Comparison of ENCODE assay signal across 8 mouse cellular contexts in genomic region chr5:65491767-65492715, GRCm38 (mm10). TPM values are rescaled to one million over a fixed set of nuclear protein-coding genes. Genes with fewer than 3 reads are reported as not detected.
DNase-seq lines count a peak whose midpoint lies in the region; ATAC-seq and TF ChIP-seq lines count a peak whose summit lies in the region.

No protein-coding gene starts in this region.

- H3K27me3 ChIP-seq in erythroblast, embryonic 14.5 days (ENCODE audit: control insufficient read depth) = peaks cover 27% of the 10 kb centered on the region
- H3K27me3 ChIP-seq in heart, embryonic 14.5 days (ENCODE audit: control insufficient read depth, insufficient read depth, low read length) = no peaks in the 10 kb centered on the region
- H3K27me3 ChIP-seq in liver, embryonic 14.5 days (ENCODE audit: control insufficient read depth, insufficient read depth, low read length) = no peaks in the 10 kb centered on the region
- H3K27me3 ChIP-seq in stomach, embryonic 15.5 days (replicated peaks) = no peaks in the 10 kb centered on the region

- peak overlapping the region; percentile 78 to 99 for H3K27ac ChIP-seq in heart, embryonic 14.5 days (replicated peaks in 1 of 2; ENCODE audit: control insufficient read depth in 1 of 2, insufficient read depth in 1 of 2, low read depth in 2 of 2, low read length in 2 of 2)
- peak overlapping the region; percentile 51 for H3K27ac ChIP-seq in liver, embryonic 14.5 days
- H3K27ac ChIP-seq in stomach, embryonic 15.5 days = peak overlapping the region; percentile 97

- peaks cover 22% of the 10 kb centered on the region for H3K4me1 ChIP-seq in erythroblast, embryonic 14.5 days (ENCODE audit: control insufficient read depth)
- peaks cover 6 to 44% of the 10 kb centered on the region in 2 experiments for H3K4me1 ChIP-seq in heart, embryonic 14.5 days (ENCODE audit: control insufficient read depth in 2 of 2, insufficient read depth in 2 of 2, low read length in 2 of 2)
- peaks cover 3 to 13% of the 10 kb centered on the region in 2 experiments; a peak in 2 of 4 replicates for H3K4me1 ChIP-seq in liver, embryonic 14.5 days (replicated peaks; ENCODE audit: control insufficient read depth in 2 of 2, insufficient read depth in 2 of 2, low read length in 1 of 2)
- 0 out of 2 replicates have a peak, but pooled peaks cover 11% of the 10 kb centered on the region for H3K4me1 ChIP-seq in stomach, embryonic 15.5 days

- TF ChIP-seq CTCF in liver, embryonic 14.5 days (IDR thresholded peaks at IDR 0.05; ENCODE audit: low read depth) = peak; percentile 58

- H3K4me2 ChIP-seq in heart, embryonic 14.5 days (ENCODE audit: low read length) = peak overlapping the region; percentile 78
- H3K4me2 ChIP-seq in liver, embryonic 14.5 days (ENCODE audit: low read depth) = peak overlapping the region; percentile 82
- H3K4me2 ChIP-seq in stomach, embryonic 15.5 days = peak overlapping the region; percentile 74

- under 1% methylated on average over 55 of the region's 57 CpGs for WGBS in heart, embryonic 14.5 days
- 2% methylated on average over 57 of the region's 57 CpGs for WGBS in liver, embryonic 14.5 days (ENCODE audit: insufficient replicate concordance)
- WGBS in stomach, embryonic 15.5 days = under 1% methylated on average over 54 of the region's 57 CpGs

- H3K9ac ChIP-seq in heart, embryonic 14.5 days (ENCODE audit: low read length) = peak overlapping the region; percentile 99
- H3K9ac ChIP-seq in liver, embryonic 14.5 days (replicated peaks) = peak overlapping the region; percentile 75
- H3K9ac ChIP-seq in stomach, embryonic 15.5 days = peak overlapping the region; percentile 94

- H3K36me3 ChIP-seq in erythroblast, embryonic 14.5 days (ENCODE audit: control insufficient read depth) = no peaks in the 10 kb centered on the region
- H3K36me3 ChIP-seq in heart, embryonic 14.5 days (ENCODE audit: control insufficient read depth, insufficient read depth, low read length) = peaks cover 9% of the 10 kb centered on the region; the same call in 1 of the 2 replicates
- H3K36me3 ChIP-seq in liver, embryonic 14.5 days (replicated peaks; ENCODE audit: control insufficient read depth, insufficient read depth, low read depth) = no peaks in the 10 kb centered on the region
- no peaks in the 10 kb centered on the region for H3K36me3 ChIP-seq in stomach, embryonic 15.5 days

- peak; percentile 76 for ATAC-seq in heart, embryonic 14.5 days (ENCODE audit: insufficient number of reproducible peaks, insufficient read depth, low FRiP score, low read depth)
- ATAC-seq in liver, embryonic 14.5 days (ENCODE audit: insufficient read depth) = peak; percentile 84
- ATAC-seq in stomach, embryonic 15.5 days (ENCODE audit: insufficient read depth, low FRiP score, low read depth) = peak; percentile 83

- H3K4me3 ChIP-seq in erythroblast, embryonic 14.5 days (replicated peaks) = peak overlapping the region; percentile 85
- H3K4me3 ChIP-seq in heart, embryonic 14.5 days (ENCODE audit: control insufficient read depth in 1 of 2, insufficient read depth in 1 of 2, low read depth in 1 of 2, low read length in 2 of 2) = peak overlapping the region; percentile 78 to 98
- H3K4me3 ChIP-seq in liver, embryonic 14.5 days (ENCODE audit: insufficient read depth in 1 of 2, low read depth in 2 of 2, low read length in 2 of 2) = peak overlapping the region; percentile 80 to 90
- peak overlapping the region; percentile 96 for H3K4me3 ChIP-seq in stomach, embryonic 15.5 days (replicated peaks)

- no peak for TF ChIP-seq EP300 in liver, embryonic 14.5 days (IDR thresholded peaks at IDR 0.05; ENCODE audit: low read depth)

- peak; percentile 88 to 89 for DNase-seq in B cell, adult 2 months
- DNase-seq in brain, adult 2 months (ENCODE audit: low read depth, low spot score) = peak; percentile 78
- peak; percentile 79 for DNase-seq in kidney, postnatal 14 days
- DNase-seq in liver, embryonic 14.5 days (ENCODE audit: low read depth in 3 of 3, low spot score in 3 of 3) = peak in 2 of 3 experiments; percentile 49 to 66
- peak; percentile 77 for DNase-seq in neural tube, embryonic 10.5 days (ENCODE audit: extremely low spot score, low spot score)

- no peaks in the 10 kb centered on the region for H3K9me3 ChIP-seq in erythroblast, embryonic 14.5 days (ENCODE audit: control insufficient read depth, low read length)
- no peaks in the 10 kb centered on the region for H3K9me3 ChIP-seq in heart, embryonic 14.5 days (ENCODE audit: control insufficient read depth, low read length)
- no peaks in the 10 kb centered on the region for H3K9me3 ChIP-seq in liver, embryonic 14.5 days (ENCODE audit: control insufficient read depth, low read length)
- no peaks in the 10 kb centered on the region for H3K9me3 ChIP-seq in stomach, embryonic 15.5 days

RNA-seq across cellular contexts. Expression of gene Gm43552, which starts 0.6 kb away (rescaled TPM):
- not detected in 2 replicates for polyA plus RNA-seq in erythroblast, embryonic 14.5 days (2012)
- not detected in 2 replicates for polyA plus RNA-seq in heart, embryonic 14.5 days (2014; fragmentation: Nextera tagmentation; extraction: Ambion mirVana)
- not detected in 2 replicates for polyA plus RNA-seq in liver, embryonic 14.5 days (2012; rRNA removed)
- not detected in 2 replicates for polyA plus RNA-seq in liver, embryonic 14.5 days (2014; fragmentation: Nextera tagmentation; extraction: Ambion mirVana)
- polyA plus RNA-seq in stomach, embryonic 15.5 days (2015; fragmentation: Nextera tagmentation; extraction: Ambion mirVana) = 1.8 TPM in 1 of 2 replicates, not detected in the other

RNA-seq across cellular contexts. Expression of gene Smim14, which starts 44.9 kb away (rescaled TPM):
- polyA plus RNA-seq in erythroblast, embryonic 14.5 days (2012) = 0.05 and 0.21 TPM in 2 replicates
- 133 and 144 TPM in 2 replicates for polyA plus RNA-seq in heart, embryonic 14.5 days (2014; fragmentation: Nextera tagmentation; extraction: Ambion mirVana)
- 15.4 and 15.8 TPM in 2 replicates for polyA plus RNA-seq in liver, embryonic 14.5 days (2012; rRNA removed)
- polyA plus RNA-seq in liver, embryonic 14.5 days (2014; fragmentation: Nextera tagmentation; extraction: Ambion mirVana) = 39.9 and 45.2 TPM in 2 replicates
- polyA plus RNA-seq in stomach, embryonic 15.5 days (2015; fragmentation: Nextera tagmentation; extraction: Ambion mirVana) = 161 and 177 TPM in 2 replicates

RNA-seq across cellular contexts. Expression of gene Ube2k, which starts 45.0 kb away (rescaled TPM):
- 12.7 and 15.7 TPM in 2 replicates for polyA plus RNA-seq in erythroblast, embryonic 14.5 days (2012)
- 101 and 107 TPM in 2 replicates for polyA plus RNA-seq in heart, embryonic 14.5 days (2014; fragmentation: Nextera tagmentation; extraction: Ambion mirVana)
- 20.4 and 60.5 TPM in 2 replicates for polyA plus RNA-seq in liver, embryonic 14.5 days (2012; rRNA removed)
- 64.7 and 67.2 TPM in 2 replicates for polyA plus RNA-seq in liver, embryonic 14.5 days (2014; fragmentation: Nextera tagmentation; extraction: Ambion mirVana)
- 174 and 176 TPM in 2 replicates for polyA plus RNA-seq in stomach, embryonic 15.5 days (2015; fragmentation: Nextera tagmentation; extraction: Ambion mirVana)

RNA-seq across cellular contexts. Expression of gene Ugdh, which starts 56.3 kb away (rescaled TPM):
- 0.05 and 0.14 TPM in 2 replicates for polyA plus RNA-seq in erythroblast, embryonic 14.5 days (2012)
- polyA plus RNA-seq in heart, embryonic 14.5 days (2014; fragmentation: Nextera tagmentation; extraction: Ambion mirVana) = 48.7 and 59.8 TPM in 2 replicates
- polyA plus RNA-seq in liver, embryonic 14.5 days (2012; rRNA removed) = 4.2 and 6.7 TPM in 2 replicates
- polyA plus RNA-seq in liver, embryonic 14.5 days (2014; fragmentation: Nextera tagmentation; extraction: Ambion mirVana) = 13.2 and 14.1 TPM in 2 replicates
- polyA plus RNA-seq in stomach, embryonic 15.5 days (2015; fragmentation: Nextera tagmentation; extraction: Ambion mirVana) = 152 and 165 TPM in 2 replicates

Comparison
In these comparisons a context has a peak if more than half of its experiments do, and no peak if none do; other contexts are left out.
1. Peak in every context shown above with its lines: DNase-seq, ATAC-seq, H3K4me3 ChIP-seq and H3K27ac ChIP-seq.
2. RNA of gene Smim14, which starts 44.9 kb away (polyA plus RNA-seq): 161 to 177 TPM in stomach, embryonic 15.5 days, 133 to 144 TPM in heart, embryonic 14.5 days and 15.4 to 45.2 TPM in liver, embryonic 14.5 days; 0.05 to 0.21 TPM in erythroblast, embryonic 14.5 days; every median in the first group is over 10 times any median in the second.